Mouse (Mus musculus) ES-Bruce4 (cell line): ENCODE measurements around the gene Lbp.

Experiments used
- CTCF ChIP-seq: IDR thresholded peaks from one replicate; pipeline ENCODE4 v1.8.1; 2011; ENCODE audit warnings: low read depth, low read length
- EP300 ChIP-seq: IDR thresholded peaks from 2 replicates; pipeline ENCODE4 v1.6.1; 2011; ENCODE audit warnings: low read depth, low read length; ENCODE audit not compliant: insufficient read depth
- POLR2A ChIP-seq: IDR thresholded peaks from one replicate; pipeline ENCODE4 v1.8.1; 2011; ENCODE audit warnings: low read length; ENCODE audit not compliant: insufficient read depth

- TF ChIP-seq CTCF = no peak
- TF ChIP-seq POLR2A = no peak
- TF ChIP-seq EP300 = no peak
Measured at GRCm38 (mm10) chr2:158343495-158343894, 37.2 kb downstream of the Lbp start.
